Mouse (Mus musculus): ENCODE measurements around the gene Mms19. TPM values are rescaled to one million over a fixed set of nuclear protein-coding genes. Genes with fewer than 3 reads are reported as not detected.

Gene Mms19
- total RNA-seq, 2 experiments from 2014 or later = 17.3 to 22.1 TPM

- no peak for DNase-seq (ENCODE audit: low spot score in 2 of 2)
These were observed 18.8 kb upstream of the Mms19 start for GRCm38 (mm10) chr19:41999688-42000283.

- DNase-seq (ENCODE audit: low spot score in 2 of 2) = no peak
These were observed 18.0 kb upstream of the Mms19 start for GRCm38 (mm10) chr19:41998770-41999548.

GRCm38 (mm10) chr19:41997090-41997489 lies 16.1 kb upstream of the Mms19 start:
- DNase-seq (ENCODE audit: low spot score in 2 of 2) = no peak

- DNase-seq (ENCODE audit: low spot score in 2 of 2) = no peak
These were observed 14.5 kb upstream of the Mms19 start for GRCm38 (mm10) chr19:41995483-41995882.

- DNase-seq (ENCODE audit: low spot score in 2 of 2) = peak in 1 of 2 experiments; percentile 13
These were observed 13.1 kb upstream of the Mms19 start for GRCm38 (mm10) chr19:41994023-41994422.

- DNase-seq (ENCODE audit: low spot score in 2 of 2) = peak; percentile 66 to 71
These were observed 12.5 kb upstream of the Mms19 start for GRCm38 (mm10) chr19:41993484-41993883.

- no peak for DNase-seq (ENCODE audit: low spot score in 2 of 2)
These were observed 12.0 kb upstream of the Mms19 start for GRCm38 (mm10) chr19:41992971-41993370.

- no peak for DNase-seq (ENCODE audit: low spot score in 2 of 2)
These were observed 11.0 kb upstream of the Mms19 start for GRCm38 (mm10) chr19:41991926-41992477.

GRCm38 (mm10) chr19:41989810-41990209 lies 8.9 kb upstream of the Mms19 start:
- DNase-seq (ENCODE audit: low spot score in 2 of 2) = no peak

GRCm38 (mm10) chr19:41987206-41987605 lies 6.2 kb upstream of the Mms19 start:
- no peak for DNase-seq (ENCODE audit: low spot score in 2 of 2)

GRCm38 (mm10) chr19:41985994-41986393 lies 5.0 kb upstream of the Mms19 start:
- no peak for DNase-seq (ENCODE audit: low spot score in 2 of 2)

GRCm38 (mm10) chr19:41982791-41983150 lies 1.8 kb upstream of the Mms19 start:
- DNase-seq (ENCODE audit: low spot score in 2 of 2) = no peak

- peak; percentile 63 to 69 for DNase-seq (ENCODE audit: low spot score in 2 of 2)
These were observed 1.2 kb upstream of the Mms19 start for GRCm38 (mm10) chr19:41981931-41982790.

- no peak for DNase-seq (ENCODE audit: low spot score in 2 of 2)
These were observed 604 bp upstream of the Mms19 start, which contains the start of gene Ubtd1 for GRCm38 (mm10) chr19:41981595-41981927. Gene Ubtd1 (plus strand): TSS chr19:41981763.

- DNase-seq (ENCODE audit: low spot score in 2 of 2) = peak; percentile 30 to 45
These were observed 537 bp downstream of the Mms19 start for GRCm38 (mm10) chr19:41980422-41980818.

GRCm38 (mm10) chr19:41973891-41974794 lies 6.8 kb downstream of the Mms19 start:
- DNase-seq (ENCODE audit: low spot score in 2 of 2) = no peak

GRCm38 (mm10) chr19:41969618-41970017 lies 11.3 kb downstream of the Mms19 start:
- no peak for DNase-seq (ENCODE audit: low spot score in 2 of 2)

- no peak for DNase-seq (ENCODE audit: low spot score in 2 of 2)
These were observed 27.4 kb downstream of the Mms19 start for GRCm38 (mm10) chr19:41953574-41953973.

- DNase-seq (ENCODE audit: low spot score in 2 of 2) = no peak
These were observed 28.7 kb downstream of the Mms19 start for GRCm38 (mm10) chr19:41952287-41952686.

- DNase-seq (ENCODE audit: low spot score in 2 of 2) = no peak
These were observed 37.1 kb downstream of the Mms19 start for GRCm38 (mm10) chr19:41943841-41944240.

Data from adrenal gland, adult 18-20 months (tissue).